Mouse (Mus musculus) erythroblast, embryonic 14.5 days (primary cell): Measurements from ENCODE around the gene Dennd2c.

Experiments
- GATA1 ChIP-seq: IDR thresholded peaks from 2 replicates; pipeline ENCODE4 v1.6.1; 2012; ENCODE audit warnings: low read length, inconsistent platforms, mixed read lengths
- TAL1 ChIP-seq: IDR thresholded peaks from 3 replicates; pipeline ENCODE4 v1.6.1; 2012; ENCODE audit warnings: low read length, inconsistent platforms, mixed read lengths

DNA sequence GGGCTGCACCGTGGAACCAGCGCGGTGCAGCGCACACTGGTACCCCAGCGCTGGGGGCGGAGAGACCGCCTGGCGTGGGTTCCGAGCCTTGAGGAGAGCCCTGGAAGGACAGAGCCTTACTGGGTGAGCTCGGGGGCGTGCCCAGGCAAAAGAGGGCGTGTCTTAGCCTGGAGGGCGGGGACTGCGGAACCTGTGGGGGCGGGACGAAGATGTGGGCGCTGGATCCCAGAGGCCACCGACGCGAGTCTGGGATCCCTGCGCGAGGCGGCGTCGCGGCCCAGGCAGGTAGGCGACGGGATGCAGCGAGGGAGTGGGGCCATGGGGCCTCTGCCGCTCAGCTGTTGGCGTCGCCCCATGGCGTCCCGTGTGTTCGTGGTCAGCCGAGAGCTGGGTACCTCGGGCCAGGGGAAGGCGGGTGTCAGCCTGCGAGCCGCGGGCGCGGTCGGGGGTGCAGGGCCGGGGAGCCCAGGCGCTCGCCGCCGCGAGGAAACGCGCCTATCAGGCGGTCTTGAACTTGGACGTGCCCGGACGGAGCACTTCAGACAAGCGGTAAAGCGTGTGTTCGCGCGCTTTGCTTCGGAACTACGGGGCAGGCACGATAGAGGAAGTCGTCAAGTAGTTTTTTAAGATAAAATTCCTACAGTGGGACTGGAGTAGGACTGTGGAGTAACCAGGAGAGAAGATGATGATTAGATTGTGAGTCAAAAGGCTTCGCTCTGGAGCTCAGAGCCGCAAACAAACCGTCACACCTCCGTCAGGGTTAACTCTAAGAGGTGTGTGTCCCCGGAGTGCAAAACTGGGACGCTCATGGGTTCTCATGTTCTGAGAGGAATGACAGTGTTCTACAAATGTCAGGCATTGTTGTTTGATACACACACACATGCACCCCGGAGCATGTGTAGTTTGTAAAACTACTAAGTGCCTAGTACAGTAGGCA, at the start of gene Dennd2c:
- TF ChIP-seq GATA1, result no peak
- TF ChIP-seq TAL1, result no peak
